Mouse (Mus musculus) liver, embryonic 15.5 days (tissue): ENCODE measurements around the gene Epm2aip1. TPM values are rescaled to one million over a fixed set of nuclear protein-coding genes. Genes with fewer than 3 reads are reported as not detected.

Experiments
- polyA plus RNA-seq: library from polyadenylated mRNA; unstranded; fragments of >200 nt; fragmentation: Nextera tagmentation; extraction: Ambion mirVana; gene quantifications from 2 replicates; pipeline ENCODE4 v1.2.1, GENCODE M21; 2015

Epm2aip1 gene
- polyA plus RNA-seq, 1 experiment from 2014 or later = 6.6 TPM

Other genes starting within 250 kb of the Epm2aip1 start
- gene Ccrl2, start 214.4 kb upstream of the Epm2aip1 start, polyA plus RNA-seq = 15.1 and 15.7 TPM in 2 replicates
- 17.7 and 17.9 TPM in 2 replicates for gene Lrrfip2, start 154.3 kb upstream of the Epm2aip1 start, polyA plus RNA-seq
- gene Mlh1, start 138 bp upstream of the Epm2aip1 start, polyA plus RNA-seq = 21.4 and 23.6 TPM in 2 replicates
- gene Trank1, start 39.8 kb downstream of the Epm2aip1 start, polyA plus RNA-seq = 0.06 TPM in 1 of 2 replicates, not detected in the other
- 0.10 TPM in 1 of 2 replicates, not detected in the other for gene Dclk3, start 167.2 kb downstream of the Epm2aip1 start, polyA plus RNA-seq